Mouse (Mus musculus) urinary bladder, postnatal 36 days (tissue): ENCODE measurements at regions not wholly inside any gene's neighbourhood (a gene's known extent, or its start where the extent isn't known, plus 50 kb on each side); places are given as distances from the start of the nearest gene placed in this dataset.
"Not testable (repeated sequence)": the region's sequence is repeated elsewhere in the genome, so short reads cannot be mapped to it uniquely, and the experiment has no call there.

Experiments
- DNase-seq, 2 experiments: peaks; one replicate each; pipeline ENCODE4 v3.0.0; 2022; ENCODE audit warnings: low spot score in 2 of 2, mixed read lengths in 1 of 2

- DNase-seq, result no peak
These were observed 106.2 kb downstream of the Sec31a start for GRCm38 (mm10) chr5:100309807-100310165.

DNA sequence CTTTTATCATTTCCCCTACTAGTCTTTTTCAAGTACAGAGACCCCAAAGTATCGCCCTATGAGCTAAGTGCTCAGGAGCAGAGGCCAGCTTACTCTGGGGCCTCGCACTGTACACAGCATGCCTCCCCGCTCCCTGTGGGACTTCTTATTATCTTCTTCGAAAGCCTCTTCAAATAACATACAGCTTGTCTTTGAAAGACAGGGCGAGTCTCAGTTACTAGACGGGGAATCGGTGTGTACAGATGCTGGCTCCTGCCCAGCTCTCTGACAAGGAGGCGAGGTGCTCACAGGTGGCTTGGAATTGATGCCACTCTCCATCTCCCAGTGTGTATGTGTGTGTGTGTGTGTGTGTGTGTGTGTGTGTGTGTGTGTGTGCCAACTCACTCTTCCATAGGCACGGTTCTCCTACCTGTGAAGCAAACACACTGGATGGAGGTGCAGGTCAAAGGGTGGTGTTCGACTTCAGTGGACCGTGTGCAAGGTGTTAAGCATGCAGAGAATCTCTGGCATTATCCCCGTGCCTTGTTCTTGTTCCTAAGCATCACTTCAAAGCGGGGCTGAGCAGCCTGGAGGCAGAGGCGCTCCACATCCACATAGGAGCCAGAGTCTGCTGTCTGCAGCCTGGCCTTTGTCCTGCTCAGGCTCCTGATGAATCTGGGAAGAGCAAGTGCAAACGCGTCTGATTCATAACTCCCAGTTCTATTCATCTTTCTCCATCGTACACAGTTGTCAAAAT is 106.8 kb downstream of the Sec31a start:
- DNase-seq, result no peak

- no peak for DNase-seq
These were observed 111.6 kb downstream of the Sec31a start for GRCm38 (mm10) chr5:100304403-100304802.

GRCm38 (mm10) chr5:100302068-100302775 is 113.8 kb downstream of the Sec31a start:
- no peak for DNase-seq

DNA sequence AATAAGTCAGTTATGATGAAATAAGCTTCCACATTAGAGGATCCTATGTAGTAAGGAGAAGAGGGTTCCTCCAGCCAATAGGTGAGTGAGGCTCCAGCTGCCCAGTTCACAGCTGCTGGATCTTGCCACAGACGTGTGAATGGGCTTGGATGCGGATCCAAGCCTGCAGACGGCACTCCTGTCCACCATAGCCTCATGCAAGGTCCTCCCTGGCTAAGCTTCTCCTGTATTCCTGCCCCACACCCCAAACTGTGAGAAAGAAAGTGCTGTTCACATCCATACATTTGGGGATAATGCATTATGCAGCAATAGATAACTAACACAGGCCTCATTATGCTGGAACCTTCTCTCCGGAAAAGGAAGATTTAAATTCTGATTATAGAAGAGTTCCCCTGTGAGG is 116.9 kb downstream of the Sec31a start:
- no peak for DNase-seq

- no peak for DNase-seq
These were observed 121.8 kb downstream of the Sec31a start for GRCm38 (mm10) chr5:100294189-100294588.

DNA sequence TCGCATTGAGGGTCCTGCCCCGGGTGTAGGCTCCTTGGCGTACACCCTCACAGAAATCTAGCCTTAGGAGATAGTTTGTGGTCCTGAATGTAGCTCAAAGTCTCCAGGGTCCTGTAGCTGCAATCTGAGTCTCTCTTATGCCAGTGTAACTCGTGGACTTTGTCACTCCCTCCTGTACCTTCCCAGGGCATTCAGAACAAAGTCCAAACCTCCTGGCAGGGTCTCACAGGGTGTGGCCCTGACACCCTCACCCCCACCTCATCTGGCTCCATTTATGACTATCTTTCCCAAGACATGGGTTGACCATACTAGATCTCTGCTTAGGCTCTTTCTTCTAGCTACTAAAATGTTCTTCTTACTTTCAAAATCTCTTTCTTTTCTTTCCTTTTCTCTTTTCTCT is 120.6 kb upstream of the Tmem150c start:
- no peak for DNase-seq

DNA sequence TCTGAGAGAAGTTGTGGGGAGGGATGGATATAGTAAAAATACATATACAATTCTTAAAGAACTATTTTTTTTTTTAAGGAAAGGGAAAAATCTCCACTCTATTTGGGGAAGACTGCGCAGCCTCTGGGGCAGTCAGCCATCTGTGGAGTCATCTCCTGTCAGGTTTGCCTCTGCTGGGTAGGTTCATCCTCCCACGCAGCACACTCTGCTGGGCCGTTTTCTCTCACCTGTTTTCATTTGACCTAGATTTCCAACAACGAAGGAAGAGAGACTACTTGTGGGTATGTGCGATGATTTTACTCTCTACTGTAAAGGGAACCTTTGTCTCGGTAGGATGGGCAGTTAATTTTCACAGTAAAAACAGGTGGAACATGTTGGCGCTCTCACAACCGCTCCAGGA is 119.9 kb upstream of the Tmem150c start:
- no peak for DNase-seq

DNA sequence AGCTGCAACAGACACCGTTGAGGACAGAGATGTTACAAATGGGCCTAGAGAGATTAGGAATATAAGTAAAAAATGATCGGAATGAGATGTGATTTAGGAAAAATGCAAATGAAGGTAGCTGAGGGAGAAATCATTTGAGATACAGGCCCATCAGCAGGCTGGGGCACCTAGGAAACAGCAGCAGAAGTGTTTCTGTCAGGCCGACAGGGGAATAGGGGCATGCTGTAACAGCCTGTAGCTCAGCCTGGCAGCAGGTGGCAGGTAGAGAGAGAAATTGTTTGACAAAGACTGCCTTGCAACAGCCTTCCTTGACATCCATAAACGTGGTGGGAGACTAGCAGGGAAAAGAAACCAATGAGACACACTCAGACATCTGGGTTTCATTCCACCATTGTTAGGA is 115.1 kb upstream of the Tmem150c start:
- DNase-seq, result no peak

DNA sequence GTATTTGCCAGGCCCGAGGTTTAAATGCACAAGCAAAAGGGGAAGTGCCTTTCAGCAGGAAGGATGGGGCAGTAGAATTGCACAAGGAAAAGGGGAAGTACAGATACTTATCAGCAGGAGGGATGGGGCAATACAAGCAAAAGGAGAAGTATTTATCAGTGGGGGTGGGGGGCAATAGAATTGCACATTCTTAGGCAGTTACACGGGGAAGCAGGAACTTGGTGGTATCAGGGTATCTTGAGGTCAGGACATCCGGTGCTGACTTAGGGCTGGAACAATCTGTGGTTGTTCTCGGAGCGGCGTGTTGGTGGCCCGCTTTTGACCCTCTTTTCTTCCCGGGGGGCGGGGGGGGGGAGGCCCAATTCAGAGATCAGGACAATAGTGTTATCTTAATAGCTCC is 112.4 kb upstream of the Tmem150c start:
- not testable (repeated sequence) for DNase-seq

DNA sequence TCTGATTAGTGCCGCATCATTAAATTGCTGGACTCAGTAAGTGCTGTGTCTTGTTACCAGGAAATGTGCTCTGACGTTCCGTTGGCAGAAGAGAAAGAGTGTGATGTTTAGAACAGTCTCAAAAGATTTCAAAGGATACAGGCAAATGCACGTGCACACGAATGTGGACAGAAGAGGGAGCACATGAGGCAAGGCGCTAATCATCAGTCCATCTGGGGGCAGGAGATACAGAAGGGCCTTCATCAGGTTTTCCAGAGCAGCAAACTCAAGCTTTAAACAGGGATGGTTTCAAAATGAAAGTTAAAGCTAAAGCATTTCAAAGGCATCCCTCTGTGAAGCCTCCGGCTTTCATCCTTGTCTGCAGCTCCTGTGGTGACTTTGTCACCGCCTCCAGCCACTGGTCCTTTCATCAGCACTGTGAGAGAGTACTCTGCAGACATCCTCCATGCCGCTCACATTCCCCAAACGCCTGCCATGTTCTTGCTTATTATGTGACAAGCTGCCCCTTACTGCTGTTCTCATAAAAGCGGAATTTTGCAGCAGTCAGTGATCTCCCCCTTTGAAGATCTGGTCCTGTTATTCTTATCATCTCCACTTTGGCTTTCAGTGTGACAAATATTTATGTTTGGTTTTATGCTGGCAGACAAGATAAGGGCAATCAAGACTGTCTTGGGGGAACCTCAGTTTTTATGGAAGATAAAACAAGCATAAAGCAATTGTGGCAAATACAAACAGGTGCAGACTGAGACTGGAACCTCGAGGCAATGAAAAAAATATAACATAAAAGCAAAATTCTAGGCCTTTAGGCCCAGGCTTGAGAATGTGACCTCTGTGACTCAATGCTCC is 111.5 kb upstream of the Tmem150c start:
- no peak for DNase-seq

DNA sequence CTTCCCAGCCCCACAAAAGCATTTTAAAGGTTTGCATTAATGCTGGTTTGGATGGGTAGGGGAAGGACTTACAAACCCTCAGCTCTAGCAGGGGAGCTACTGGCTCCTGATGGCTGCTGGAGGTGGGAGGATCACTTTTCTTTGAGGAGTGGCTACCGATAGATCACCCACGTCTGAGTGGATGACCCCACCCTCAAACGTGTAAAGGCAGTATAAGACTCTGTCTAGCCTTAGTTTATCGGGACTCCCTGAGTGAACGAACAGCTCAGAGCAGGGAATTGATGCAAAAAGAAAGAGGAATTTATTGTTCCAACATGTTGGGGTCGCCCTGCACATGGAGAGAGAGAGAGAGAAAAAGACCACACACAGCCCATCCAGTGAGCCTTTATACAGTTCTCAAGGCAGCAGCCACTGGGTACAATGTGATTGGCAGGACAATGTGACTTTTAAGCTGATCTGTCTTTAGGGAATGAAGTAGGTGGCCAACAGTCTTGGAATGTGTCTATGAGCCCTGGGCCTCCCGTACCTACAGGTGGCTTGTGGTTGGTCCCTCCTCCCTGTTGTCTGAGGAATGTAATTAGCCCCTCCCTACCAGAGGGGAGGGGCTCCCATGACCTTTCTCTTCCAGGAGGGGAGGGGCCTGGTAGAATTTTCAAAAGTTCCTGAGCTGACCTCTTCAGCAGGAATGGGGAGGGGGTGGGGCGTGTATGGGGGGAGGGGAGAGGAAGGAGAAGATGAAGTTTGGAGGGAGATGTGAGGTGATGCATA is 108.7 kb upstream of the Tmem150c start:
- DNase-seq, result no peak

DNA sequence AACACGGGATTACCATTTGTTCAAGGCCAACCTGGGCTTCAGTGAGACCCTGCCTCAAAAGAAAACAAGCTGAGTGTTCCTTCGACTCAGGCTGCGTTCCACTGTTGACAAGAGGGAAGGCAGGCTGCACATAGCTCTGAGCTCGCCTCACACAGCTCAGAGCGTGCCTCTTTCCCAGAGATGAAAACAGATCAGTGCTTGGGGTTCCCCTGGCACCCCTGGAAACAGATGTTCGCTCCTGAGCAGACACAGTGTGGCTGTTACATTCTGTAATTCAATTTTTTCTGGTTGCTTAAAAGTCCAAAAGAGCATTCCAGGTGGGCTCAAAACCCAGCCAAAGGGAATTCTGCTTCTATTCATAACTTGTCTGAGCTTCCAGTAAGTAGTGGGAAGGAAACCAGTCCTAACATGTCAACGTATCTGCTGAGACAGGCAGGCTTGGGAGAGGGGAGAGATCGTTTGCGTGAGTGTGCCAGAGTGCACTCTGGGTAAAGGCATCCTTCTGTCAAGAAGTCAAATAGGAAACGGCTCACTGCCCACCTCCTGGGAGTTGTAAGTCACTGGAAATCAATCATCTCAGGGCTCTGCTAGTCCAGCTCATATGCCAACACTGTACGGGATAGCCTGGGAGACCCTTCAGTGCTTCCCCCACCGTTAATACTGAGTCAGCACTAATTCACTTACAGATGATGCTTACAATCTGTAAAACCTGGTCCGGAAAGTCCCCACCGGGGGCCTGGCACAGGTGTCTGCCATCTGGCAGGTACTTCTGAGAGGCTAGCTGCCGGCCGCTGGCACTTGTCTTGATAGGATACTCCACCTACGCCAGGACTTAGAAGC is 107.3 kb upstream of the Tmem150c start:
- no peak for DNase-seq

DNA sequence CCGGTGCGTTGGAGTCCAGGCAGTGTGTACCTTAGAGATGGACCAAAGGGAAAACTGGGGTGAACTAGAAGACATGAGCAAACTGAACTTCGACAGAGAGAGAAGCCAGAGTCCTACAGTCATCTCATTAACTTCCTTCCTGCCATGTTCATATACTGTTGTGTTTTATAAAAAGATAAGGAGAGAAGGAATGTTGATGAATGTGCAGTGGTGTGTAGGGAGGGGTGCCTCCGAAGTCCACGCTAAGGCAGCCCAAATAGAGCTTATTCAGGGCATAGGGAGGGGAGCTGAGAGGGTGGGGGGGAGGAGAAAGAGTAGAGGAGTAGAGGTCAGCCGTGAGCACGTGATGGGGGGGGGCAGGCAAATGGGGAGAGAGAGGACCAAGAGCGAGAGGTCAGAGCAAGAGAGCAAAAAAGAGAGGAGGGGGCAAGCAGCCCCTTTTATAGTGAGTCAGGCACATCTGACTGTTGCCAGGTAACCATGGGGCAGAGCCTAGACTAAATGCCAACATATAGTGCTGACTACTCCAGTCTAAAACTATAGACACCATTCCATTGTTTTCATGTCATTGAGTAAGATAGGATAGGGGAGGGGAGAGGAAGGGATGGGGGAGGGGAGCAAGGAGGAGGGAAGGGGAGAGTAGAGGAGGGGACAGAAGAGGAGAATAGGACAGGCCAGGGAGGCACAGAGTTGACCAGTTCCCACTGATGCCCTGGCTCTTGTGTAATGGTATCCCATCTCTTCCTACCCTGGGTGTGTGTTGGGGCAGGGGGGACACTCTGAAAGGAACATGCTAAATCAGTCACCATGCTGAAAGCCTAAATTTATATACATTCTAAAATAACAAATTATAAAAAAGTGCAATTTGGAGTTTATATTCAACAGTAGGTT is 100.4 kb upstream of the Tmem150c start:
- no peak for DNase-seq

DNA sequence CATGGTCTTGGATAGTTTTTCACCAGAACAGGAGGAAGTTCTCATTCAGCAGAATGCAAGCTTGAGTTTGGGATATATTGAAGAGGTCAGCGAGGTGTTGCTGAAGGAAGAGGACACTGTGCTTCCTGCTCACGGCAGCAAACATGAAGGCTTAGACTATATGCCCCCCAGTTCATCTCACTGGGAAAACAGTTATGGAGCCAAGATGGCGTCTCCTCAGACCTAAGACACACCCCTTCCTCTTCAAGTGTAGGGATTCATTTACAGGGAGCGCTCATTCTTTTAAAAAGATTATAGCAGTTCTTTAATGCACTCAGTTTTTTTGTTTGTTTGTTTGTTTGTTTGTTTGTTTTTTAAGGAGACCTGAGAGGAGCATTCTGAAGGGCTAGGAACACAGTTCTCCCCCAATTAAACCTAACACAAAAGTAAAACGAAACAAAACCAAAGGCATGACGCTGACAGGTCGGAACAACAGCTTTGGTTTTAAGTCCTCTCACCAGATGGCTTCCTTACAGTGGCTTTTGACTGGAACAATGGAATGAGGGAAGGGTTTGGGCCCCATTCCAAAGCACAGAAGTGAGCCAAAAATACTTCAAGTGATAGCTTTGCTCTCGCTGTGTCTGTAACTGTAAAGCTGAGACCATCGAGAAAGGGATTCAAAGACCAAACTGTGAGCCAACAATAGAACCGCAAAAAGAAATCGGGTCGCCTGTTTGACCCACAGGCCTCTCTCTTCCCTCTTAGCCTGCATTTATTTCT is 99.5 kb upstream of the Tmem150c start:
- DNase-seq, result no peak

- DNase-seq, result no peak
These were observed 95.7 kb upstream of the Tmem150c start for GRCm38 (mm10) chr5:100255276-100255675.

- no peak for DNase-seq
These were observed 92.4 kb upstream of the Tmem150c start for GRCm38 (mm10) chr5:100252036-100252435.

GRCm38 (mm10) chr5:100249757-100250156 is 90.1 kb upstream of the Tmem150c start:
- peak in 1 of 2 experiments; percentile 8 for DNase-seq

GRCm38 (mm10) chr5:100248611-100249010 is 89.0 kb upstream of the Tmem150c start:
- no peak for DNase-seq
